Mouse (Mus musculus) CH12.LX (cell line): ENCODE data around the gene Nfia. TPM values are rescaled to one million over a fixed set of nuclear protein-coding genes. Genes with fewer than 3 reads are reported as not detected.

Experiments used
- DNase-seq: peaks from one replicate; pipeline ENCODE4 v3.0.0-alpha.2; 2013; ENCODE audit errors: extremely low read depth
- H3K27ac ChIP-seq: 2 replicates; pipeline ENCODE4 v1.5.1; 2012; ENCODE audit warnings: low read depth, mild to moderate bottlenecking, control low read depth, moderate library complexity; ENCODE audit not compliant: insufficient read depth
- H3K27me3 ChIP-seq: replicated peaks from 2 replicates; pipeline ENCODE3; 2012; ENCODE audit warnings: inconsistent platforms
- H3K36me3 ChIP-seq, 2 experiments: replicated peaks in 1 of 2; 2 replicates each; pipeline versions ENCODE3 to v1.6.1; 2012; ENCODE audit warnings: inconsistent platforms in 1 of 2, low read length in 1 of 2, mild to moderate bottlenecking in 1 of 2, mixed read lengths in 1 of 2, moderate library complexity in 1 of 2; ENCODE audit not compliant: control insufficient read depth in 1 of 2, insufficient read depth in 1 of 2
- H3K4me1 ChIP-seq, 2 experiments: 2 replicates each; pipeline ENCODE4 v1.6.1; 2012; ENCODE audit warnings: inconsistent platforms in 1 of 2, moderate library complexity in 1 of 2; ENCODE audit not compliant: insufficient read depth in 2 of 2, control insufficient read depth in 1 of 2
- H3K4me2 ChIP-seq: 2 replicates; pipeline ENCODE4 v1.6.1; 2012; ENCODE audit warnings: low read depth, mild to moderate bottlenecking, control low read depth; ENCODE audit not compliant: poor library complexity, insufficient read depth, severe bottlenecking
- H3K4me3 ChIP-seq, 3 experiments: fragments of 150-350 bp in 1 of 3; sonication (generic) in 1 of 3; replicated peaks in 1 of 3; 2 replicates each; pipeline versions ENCODE3 to v1.5.1; 2011 to 2012; ENCODE audit warnings: low read depth in 2 of 3, low read length in 2 of 3, mild to moderate bottlenecking in 2 of 3, moderate library complexity in 2 of 3, control low read depth in 1 of 3, improper control_type of control experiment in 1 of 3, inconsistent platforms in 1 of 3, mixed read lengths in 1 of 3; ENCODE audit not compliant: poor library complexity in 1 of 3
- H3K79me2 ChIP-seq: replicated peaks from 2 replicates; pipeline ENCODE4 v1.6.1; 2012; ENCODE audit warnings: mild to moderate bottlenecking, moderate library complexity; ENCODE audit not compliant: control insufficient read depth, poor library complexity, insufficient read depth, severe bottlenecking; ENCODE audit errors: extremely low read depth
- H3K9ac ChIP-seq: 2 replicates; pipeline ENCODE4 v1.6.1; 2012; ENCODE audit warnings: low read depth, mild to moderate bottlenecking, control low read depth, moderate library complexity; ENCODE audit not compliant: insufficient read depth
- H3K9me3 ChIP-seq: replicated peaks from 2 replicates; pipeline ENCODE3; 2012; ENCODE audit warnings: low read length, inconsistent platforms, mixed read lengths
- CHD1 ChIP-seq: IDR thresholded peaks from 2 replicates; pipeline ENCODE4 v1.6.1; 2012; ENCODE audit warnings: low read depth, low read length, improper control_type of control experiment, inconsistent platforms
- E2F4 ChIP-seq: IDR thresholded peaks from 2 replicates; pipeline ENCODE4 v1.6.1; 2011; ENCODE audit warnings: low read depth, low read length, improper control_type of control experiment; ENCODE audit not compliant: insufficient replicate concordance
- ELF1 ChIP-seq: IDR thresholded peaks from 2 replicates; pipeline ENCODE4 v1.6.1; 2014; ENCODE audit warnings: low read depth, mild to moderate bottlenecking, inconsistent platforms, low read length, improper control_type of control experiment
- EP300 ChIP-seq: IDR thresholded peaks from 2 replicates; pipeline ENCODE4 v1.6.1; 2011; ENCODE audit warnings: low read length, improper control_type of control experiment
- GABPA ChIP-seq: IDR thresholded peaks from 2 replicates; pipeline ENCODE4 v1.6.1; 2012; ENCODE audit warnings: low read depth, low read length, improper control_type of control experiment, inconsistent platforms; ENCODE audit not compliant: insufficient replicate concordance
- JUN ChIP-seq: IDR thresholded peaks from 2 replicates; pipeline ENCODE4 v1.6.1; 2011; ENCODE audit warnings: low read depth, mild to moderate bottlenecking, low read length, improper control_type of control experiment, moderate library complexity; ENCODE audit not compliant: insufficient read depth
- JUND ChIP-seq: conservative IDR thresholded peaks from 2 replicates; pipeline ENCODE4 v1.6.1; 2011; ENCODE audit warnings: low read depth, low read length, improper control_type of control experiment
- KAT2A ChIP-seq: IDR thresholded peaks from 2 replicates; pipeline ENCODE4 v1.6.1; 2012; ENCODE audit warnings: low read length, improper control_type of control experiment, inconsistent platforms; ENCODE audit not compliant: insufficient replicate concordance
- MAFK ChIP-seq: IDR thresholded peaks from 2 replicates; pipeline ENCODE4 v1.6.1; 2011; ENCODE audit warnings: low read length, improper control_type of control experiment; ENCODE audit not compliant: insufficient replicate concordance
- MEF2A ChIP-seq: IDR thresholded peaks from 2 replicates; pipeline ENCODE4 v1.6.1; 2014; ENCODE audit warnings: low read depth, mild to moderate bottlenecking, inconsistent platforms, low read length, improper control_type of control experiment, borderline replicate concordance
- PAX5 ChIP-seq: IDR thresholded peaks from 2 replicates; pipeline ENCODE4 v1.6.1; 2012; ENCODE audit warnings: low read length, inconsistent platforms, mixed read lengths
- RAD21 ChIP-seq: IDR thresholded peaks from 2 replicates; pipeline ENCODE4 v1.6.1; 2011; ENCODE audit warnings: low read depth, mild to moderate bottlenecking, low read length, improper control_type of control experiment, moderate library complexity
- SIN3A ChIP-seq: IDR thresholded peaks from 2 replicates; pipeline ENCODE4 v1.6.1; 2012; ENCODE audit warnings: low read length, improper control_type of control experiment, inconsistent platforms
- SMC3 ChIP-seq: IDR thresholded peaks from 2 replicates; pipeline ENCODE4 v1.6.1; 2011; ENCODE audit warnings: low read depth, low read length, improper control_type of control experiment
- TCF12 ChIP-seq: IDR thresholded peaks from 2 replicates; pipeline ENCODE4 v1.6.1; 2014; ENCODE audit warnings: low read depth, mild to moderate bottlenecking, inconsistent platforms, low read length, improper control_type of control experiment
- USF2 ChIP-seq: conservative IDR thresholded peaks from 2 replicates; pipeline ENCODE4 v1.6.1; 2011; ENCODE audit warnings: low read depth, low read length, improper control_type of control experiment
- ZC3H11A ChIP-seq: IDR thresholded peaks from 2 replicates; pipeline ENCODE4 v1.6.1; 2012; ENCODE audit warnings: low read depth, mild to moderate bottlenecking, inconsistent platforms, low read length, improper control_type of control experiment
- ZKSCAN1 ChIP-seq: IDR thresholded peaks from 2 replicates; pipeline ENCODE4 v1.6.1; 2012; ENCODE audit warnings: low read depth, inconsistent platforms, low read length, improper control_type of control experiment, borderline replicate concordance
- ZNF384 ChIP-seq: IDR thresholded peaks from 2 replicates; pipeline ENCODE4 v1.6.1; 2012; ENCODE audit warnings: low read depth, low read length, improper control_type of control experiment, inconsistent platforms
- dilution Hi-C: fragments of 300-500 bp; cut with MboI; formaldehyde crosslinking; loops from 2 replicates; pipeline ENCODE4 v1.14.3; 2020; ENCODE audit warnings: low sequenced_read_pairs; ENCODE audit not compliant: extremely low pct_unique_long_range_greater_than_20kb, extremely low pct_ligation_motif_present
- in situ Hi-C: fragments of 300-500 bp; cut with MboI; formaldehyde crosslinking; loops from 3 replicates; pipeline ENCODE4 v1.14.3; 2019; ENCODE audit warnings: low sequenced_read_pairs, low pct_ligation_motif_present, low pct_unique_long_range_greater_than_20kb, mixed read lengths
- polyA plus RNA-seq: library from polyadenylated mRNA; unstranded; fragments of >175 nt; gene quantifications from 2 replicates; pipeline ENCODE4 v1.2.1, GENCODE M21; 2012; ENCODE audit warnings: low read depth; ENCODE audit not compliant: insufficient read length
- total RNA-seq, 2 experiments: library from RNA; depleted of rRNA; stranded (reverse); fragments of 300-350 nt in 1 of 2; fragments of >200 nt in 1 of 2; gene quantifications; 2 replicates each; pipeline ENCODE4 v1.2.3; 2012 to 2014

The Nfia gene
- total and polyA plus RNA-seq, 3 experiments, result not detected

DNA sequence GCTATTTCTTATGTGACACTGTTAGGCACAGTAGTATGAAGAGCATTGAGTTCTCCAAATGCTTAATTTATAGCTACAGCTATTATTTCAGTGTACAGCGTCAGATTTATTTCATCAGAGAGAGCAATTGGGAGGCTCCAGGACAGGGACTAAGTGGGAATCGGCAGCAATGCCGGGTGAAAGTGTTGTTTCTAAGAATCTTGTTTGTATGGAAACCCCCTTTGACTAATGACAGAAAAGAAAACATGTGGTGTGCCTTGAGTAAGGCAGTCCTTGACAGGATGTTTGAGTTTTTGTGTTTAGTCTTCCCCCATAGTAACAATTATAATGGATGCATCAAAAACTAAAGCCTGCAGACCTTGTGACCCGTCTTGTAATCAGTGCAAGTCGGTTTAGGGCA is 204.4 kb downstream of the Nfia start:
- dilution Hi-C loops, result no loop called here
- no peak for TF ChIP-seq USF2
- TF ChIP-seq ELF1, result no peak
- TF ChIP-seq ZC3H11A, result no peak
- no peak for TF ChIP-seq SIN3A
- TF ChIP-seq PAX5, result no peak
- no peak for TF ChIP-seq JUND
- no peak for TF ChIP-seq JUN
- no peak for TF ChIP-seq GABPA
- no peak for TF ChIP-seq SMC3
- TF ChIP-seq ZNF384, result no peak
- TF ChIP-seq KAT2A, result no peak
- TF ChIP-seq MAFK, result no peak
- no peak for TF ChIP-seq TCF12
- no peak for TF ChIP-seq E2F4
- TF ChIP-seq RAD21, result no peak
- no peak for TF ChIP-seq EP300
- no peak for TF ChIP-seq ZKSCAN1
- no peaks in the 10 kb centered on the region for H3K79me2 ChIP-seq

DNA sequence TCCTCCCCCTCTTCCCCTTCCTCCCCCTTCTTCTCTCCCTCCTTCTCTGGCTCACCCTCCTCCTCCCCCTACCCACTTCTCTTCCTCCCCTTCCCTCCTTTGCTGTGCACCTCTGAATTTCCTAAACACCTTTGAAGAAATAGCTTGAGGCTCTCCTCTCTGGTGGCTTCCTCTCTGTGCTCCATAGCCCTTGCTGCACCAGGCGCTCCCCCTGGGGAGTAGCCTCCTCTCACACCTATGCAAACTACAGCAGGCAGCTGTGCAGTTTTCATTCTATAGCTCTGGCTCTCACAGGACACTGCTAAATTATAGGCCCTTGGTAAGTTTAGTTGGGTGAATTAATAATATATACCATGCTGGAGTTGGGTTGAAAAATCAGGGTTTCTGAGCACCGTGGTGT is 211.8 kb downstream of the Nfia start:
- no peak overlapping the region for H3K9ac ChIP-seq
- no peak overlapping the region for H3K4me3 ChIP-seq
- H3K4me1 ChIP-seq, result no peaks in the 10 kb centered on the region
- H3K36me3 ChIP-seq, result no peaks in the 10 kb centered on the region
- no peak for TF ChIP-seq CHD1
- TF ChIP-seq E2F4, result no peak
- no peak for TF ChIP-seq MEF2A
- no peak for TF ChIP-seq SIN3A
- no peak overlapping the region for H3K4me2 ChIP-seq
- peaks cover 76% of the 10 kb centered on the region for H3K9me3 ChIP-seq
- no peak overlapping the region for H3K27ac ChIP-seq
- dilution Hi-C loops, result no loop called here
- in situ Hi-C loops, result no loop called here
- no peaks in the 10 kb centered on the region for H3K79me2 ChIP-seq
- no peak for DNase-seq
- no peaks in the 10 kb centered on the region for H3K27me3 ChIP-seq

More for the DNA sequence above, 204.4 kb downstream of the Nfia start:
- no peak overlapping the region for H3K9ac ChIP-seq
- no peak overlapping the region for H3K4me2 ChIP-seq
- no peak overlapping the region for H3K4me3 ChIP-seq
- no peak for DNase-seq
- no peaks in the 10 kb centered on the region for H3K4me1 ChIP-seq
- H3K9me3 ChIP-seq, result peaks cover 63% of the 10 kb centered on the region
- no peaks in the 10 kb centered on the region for H3K36me3 ChIP-seq
- in situ Hi-C loops, result no loop called here
- no peaks in the 10 kb centered on the region for H3K27me3 ChIP-seq
- no peak overlapping the region for H3K27ac ChIP-seq
